Mouse (Mus musculus) spleen, adult 2 months (tissue): ENCODE data around the gene Cacna1a. TPM values are rescaled to one million over a fixed set of nuclear protein-coding genes. Genes with fewer than 3 reads are reported as not detected.

ENCODE experiments used
- DNase-seq, 2 experiments: peaks; one replicate each; pipeline versions ENCODE4 v3.0.0 to v3.0.0-alpha.2; 2012 to 2021; ENCODE audit warnings: low spot score in 2 of 2, low read depth in 1 of 2
- H3K27ac ChIP-seq: fragments of 200-500 bp; 2 replicates; pipeline ENCODE4 v1.5.1; 2012; ENCODE audit warnings: low read length, inconsistent platforms; ENCODE audit not compliant: insufficient read depth
- H3K27me3 ChIP-seq: fragments of 200-500 bp; 2 replicates; pipeline ENCODE4 v1.6.1; 2012; ENCODE audit warnings: mild to moderate bottlenecking, moderate library complexity, low read length, inconsistent platforms; ENCODE audit not compliant: control insufficient read depth, insufficient read depth
- H3K36me3 ChIP-seq: fragments of 200-500 bp; 2 replicates; pipeline ENCODE4 v1.6.1; 2012; ENCODE audit warnings: mild to moderate bottlenecking, low read length, inconsistent platforms; ENCODE audit not compliant: control insufficient read depth, insufficient read depth
- H3K4me1 ChIP-seq: fragments of 200-500 bp; 2 replicates; pipeline ENCODE4 v1.6.1; 2011; ENCODE audit warnings: inconsistent platforms; ENCODE audit not compliant: control insufficient read depth, insufficient read depth, insufficient read length
- H3K4me3 ChIP-seq: fragments of 200-500 bp; 2 replicates; pipeline ENCODE4 v1.5.1; 2011; ENCODE audit warnings: mild to moderate bottlenecking, inconsistent platforms; ENCODE audit not compliant: insufficient read depth, insufficient read length; ENCODE audit errors: extremely low read depth
- CTCF ChIP-seq: fragments of 200-500 bp; IDR thresholded peaks from 2 replicates; pipeline ENCODE4 v1.5.1; 2011; ENCODE audit warnings: mild to moderate bottlenecking, inconsistent platforms; ENCODE audit not compliant: insufficient read depth, insufficient read length, insufficient replicate concordance; ENCODE audit errors: extremely low read depth
- POLR2A ChIP-seq: fragments of 200-500 bp; IDR thresholded peaks from 2 replicates; pipeline ENCODE4 v1.6.1; 2011; ENCODE audit warnings: low read depth, low read length, inconsistent platforms
- WGBS: fragments of 180-500 bp; shearing (Covaris S2); methylation state at CpG from one replicate; pipeline ENCODE4 v1.1.7; 2018; 5-methylcytosine and 5-hydroxymethylcytosine counted together
- polyA plus RNA-seq: library from polyadenylated mRNA; depleted of rRNA; stranded (reverse); fragments of >200 nt; gene quantifications from 2 replicates; pipeline ENCODE4 v1.2.3, GENCODE M21; 2012

Cacna1a gene
- polyA plus RNA-seq, 1 experiment: 7.0 TPM

DNA sequence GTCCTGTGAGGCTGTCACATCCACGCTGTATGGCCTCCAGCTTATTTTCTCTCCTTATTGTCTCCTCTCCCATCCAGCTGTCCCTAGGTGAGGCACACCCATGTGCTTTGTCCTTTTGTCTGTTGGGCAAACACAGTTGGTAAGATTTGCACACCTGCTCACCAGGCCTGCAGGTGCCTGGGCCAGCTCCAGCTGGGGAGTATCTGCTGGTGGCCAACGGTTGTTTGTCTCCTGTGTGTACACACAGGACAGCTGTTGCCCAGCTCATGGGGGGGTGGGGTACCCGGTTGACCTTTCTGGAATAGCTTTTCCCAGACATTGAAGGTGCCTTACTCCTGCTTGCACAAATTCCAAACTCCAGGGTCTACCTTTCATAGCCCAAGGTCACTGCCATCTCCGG, 37.3 kb upstream of the Cacna1a start:
- H3K27ac ChIP-seq: no peak overlapping the region
- no peaks in the 10 kb centered on the region for H3K36me3 ChIP-seq
- H3K27me3 ChIP-seq: no peaks in the 10 kb centered on the region
- 70% methylated on average over 4 of the region's 4 CpGs for WGBS
- no peak for DNase-seq
- no peak for TF ChIP-seq CTCF
- H3K4me1 ChIP-seq: no peaks in the 10 kb centered on the region
- no peak overlapping the region for H3K4me3 ChIP-seq

GRCm38 (mm10) chr8:84356482-84356881, 31.8 kb upstream of the Cacna1a start:
- no peaks in the 10 kb centered on the region for H3K4me1 ChIP-seq

GRCm38 (mm10) chr8:84357631-84358371, 30.4 kb upstream of the Cacna1a start:
- no peak for TF ChIP-seq POLR2A
- TF ChIP-seq CTCF: peak; percentile 84; the same call in 1 of the 2 replicates
- peak; percentile 47 to 67 for DNase-seq
- H3K4me3 ChIP-seq: no peak overlapping the region
- no peaks in the 10 kb centered on the region for H3K27me3 ChIP-seq
- WGBS: 18% methylated on average over 20 of the region's 20 CpGs
- no peak overlapping the region for H3K27ac ChIP-seq
- H3K4me1 ChIP-seq: no peaks in the 10 kb centered on the region
- no peaks in the 10 kb centered on the region for H3K36me3 ChIP-seq

More at GRCm38 (mm10) chr8:84356482-84356881, 31.8 kb upstream of the Cacna1a start:
- WGBS: 81% methylated on average over 11 of the region's 11 CpGs
- no peak for DNase-seq
- no peaks in the 10 kb centered on the region for H3K36me3 ChIP-seq
- no peak overlapping the region for H3K4me3 ChIP-seq
- no peak for TF ChIP-seq POLR2A
- H3K27ac ChIP-seq: no peak overlapping the region
- no peaks in the 10 kb centered on the region for H3K27me3 ChIP-seq

DNA sequence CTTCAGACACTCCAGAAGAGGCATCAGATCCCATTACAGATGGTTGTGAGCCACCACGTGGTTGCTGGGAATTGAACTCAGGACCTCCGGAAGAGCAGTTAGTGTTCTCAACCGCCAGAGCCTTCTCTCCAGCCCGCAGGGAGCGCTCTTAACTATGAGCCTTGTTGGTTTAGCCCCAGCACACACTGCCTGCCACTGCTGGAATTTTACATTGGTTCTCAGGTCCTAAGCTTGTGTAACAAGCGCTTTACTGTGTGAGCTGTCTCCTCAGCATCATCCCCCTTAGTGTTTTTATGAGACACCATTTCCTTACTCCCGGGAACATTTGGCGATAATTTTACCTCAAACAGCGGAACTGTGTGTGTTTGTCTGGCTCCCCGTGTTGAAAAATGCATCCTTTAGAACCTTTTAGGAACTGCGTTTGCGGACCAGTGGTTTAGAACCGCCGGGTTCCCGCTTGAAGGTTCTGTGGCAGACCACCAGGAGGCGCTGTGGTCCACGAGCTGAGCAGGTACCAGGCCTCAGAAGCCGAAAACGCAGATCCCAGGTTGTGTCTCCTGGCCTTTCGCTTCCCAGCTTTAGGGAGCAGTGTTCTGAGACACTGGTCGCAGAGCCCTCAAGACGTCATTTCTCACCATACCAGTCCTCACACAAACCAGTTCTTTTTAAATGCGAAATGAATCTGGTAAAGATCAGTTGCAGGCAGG, 24.7 kb upstream of the Cacna1a start:
- Histone ChIP-seq H3K36me3 (no peaks in the 10 kb centered on the region), H3K27ac (no peak overlapping the region), H3K4me1 (no peaks in the 10 kb centered on the region), H3K27me3 (no peaks in the 10 kb centered on the region), H3K4me3 (no peak overlapping the region)
- WGBS: 18% methylated on average over 23 of the region's 23 CpGs
- TF ChIP-seq POLR2A (no peak), CTCF (peak; percentile 86)
- peak; percentile 9 to 41 for DNase-seq

GRCm38 (mm10) chr8:84365197-84365596, 23.0 kb upstream of the Cacna1a start:
- no peak for DNase-seq
- Histone ChIP-seq H3K4me1 (no peaks in the 10 kb centered on the region), H3K27me3 (no peaks in the 10 kb centered on the region), H3K27ac (no peak overlapping the region), H3K36me3 (no peaks in the 10 kb centered on the region), H3K4me3 (no peak overlapping the region)
- WGBS: 90% methylated on average over 1 of the region's 1 CpGs
- no peak for TF ChIP-seq POLR2A

- WGBS: 75% methylated on average over 4 of the region's 4 CpGs
- no peak for TF ChIP-seq POLR2A
- no peak for TF ChIP-seq CTCF
Measured at GRCm38 (mm10) chr8:84370972-84371371, 17.3 kb upstream of the Cacna1a start.

DNA sequence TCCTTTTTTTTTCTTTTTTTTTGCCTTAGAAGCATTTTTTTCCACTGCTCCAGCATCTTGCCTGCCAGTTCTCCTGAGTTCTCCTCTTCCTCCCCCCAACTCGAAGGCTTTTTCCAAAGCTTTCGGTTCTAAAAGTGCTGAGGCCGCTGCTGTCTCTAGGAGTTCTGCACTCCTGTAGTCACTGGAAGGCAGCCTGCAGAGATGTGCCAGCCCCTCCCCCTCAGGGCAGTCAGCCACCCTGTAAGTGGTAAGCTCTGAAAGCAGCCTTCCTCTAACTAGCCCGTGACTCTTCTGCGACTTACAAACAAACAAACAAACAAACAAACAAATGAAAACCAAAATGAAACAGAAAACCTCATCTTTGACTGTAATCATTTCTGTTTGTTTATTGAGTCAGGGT, 13.2 kb upstream of the Cacna1a start:
- Histone ChIP-seq H3K27ac (no peak overlapping the region), H3K4me3 (no peak overlapping the region), H3K4me1 (no peaks in the 10 kb centered on the region), H3K27me3 (no peaks in the 10 kb centered on the region), H3K36me3 (no peaks in the 10 kb centered on the region)
- TF ChIP-seq CTCF (no peak), POLR2A (no peak)
- no peak for DNase-seq
- WGBS: 47% methylated on average over 5 of the region's 5 CpGs

More at GRCm38 (mm10) chr8:84370972-84371371, 17.3 kb upstream of the Cacna1a start:
- H3K4me1 ChIP-seq: no peaks in the 10 kb centered on the region
- no peak for DNase-seq
- H3K27ac ChIP-seq: no peak overlapping the region
- H3K27me3 ChIP-seq: no peaks in the 10 kb centered on the region
- no peaks in the 10 kb centered on the region for H3K36me3 ChIP-seq
- H3K4me3 ChIP-seq: no peak overlapping the region
